Mouse (Mus musculus): ENCODE data around the gene Rpl19. TPM values are rescaled to one million over a fixed set of nuclear protein-coding genes. Genes with fewer than 3 reads are reported as not detected.

Gene Rpl19
- 1,000 to 10,000 TPM; 1,296 to 1,506 TPM for polyA plus RNA-seq (2017; shearing (Covaris generic))

DNA sequence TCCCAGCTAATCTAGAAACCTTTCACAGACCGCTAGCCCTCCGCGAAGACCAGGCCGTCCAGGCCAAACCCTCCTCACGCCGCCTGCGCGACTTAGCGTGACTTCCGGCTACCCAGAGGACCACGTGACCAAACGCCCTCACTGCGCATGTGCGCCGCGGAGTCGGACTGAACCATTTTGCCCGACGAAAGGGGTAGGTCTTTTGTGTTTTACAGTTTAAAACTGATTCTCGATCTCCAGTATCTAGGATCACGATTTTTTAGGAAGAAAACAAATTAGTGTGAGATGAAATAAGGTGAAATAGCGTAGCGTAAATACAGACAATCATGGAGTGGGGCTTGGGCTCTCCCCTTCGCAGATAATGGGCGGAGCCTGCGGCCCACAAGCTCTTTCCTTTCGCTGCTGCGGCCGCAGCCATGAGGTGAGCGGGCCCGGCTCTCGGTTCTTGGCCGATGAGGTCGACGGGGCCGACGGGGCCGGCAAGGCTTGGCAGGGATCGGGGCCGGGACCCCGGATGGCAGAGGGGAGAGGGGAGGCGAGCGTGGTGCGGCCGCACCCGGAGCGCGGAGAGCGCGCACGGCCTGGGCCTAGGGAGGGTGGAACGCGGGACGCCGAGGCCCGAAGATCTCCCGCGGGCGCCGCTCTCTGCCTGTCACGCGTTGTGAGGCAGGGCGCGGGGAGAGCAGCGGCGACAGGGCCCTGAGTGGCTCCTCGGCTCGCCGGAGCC is at the start of gene Rpl19:
Gene Rpl19, plus strand, starts transcription at position 141 of the 727 bp plus-strand sequence.

DNA sequence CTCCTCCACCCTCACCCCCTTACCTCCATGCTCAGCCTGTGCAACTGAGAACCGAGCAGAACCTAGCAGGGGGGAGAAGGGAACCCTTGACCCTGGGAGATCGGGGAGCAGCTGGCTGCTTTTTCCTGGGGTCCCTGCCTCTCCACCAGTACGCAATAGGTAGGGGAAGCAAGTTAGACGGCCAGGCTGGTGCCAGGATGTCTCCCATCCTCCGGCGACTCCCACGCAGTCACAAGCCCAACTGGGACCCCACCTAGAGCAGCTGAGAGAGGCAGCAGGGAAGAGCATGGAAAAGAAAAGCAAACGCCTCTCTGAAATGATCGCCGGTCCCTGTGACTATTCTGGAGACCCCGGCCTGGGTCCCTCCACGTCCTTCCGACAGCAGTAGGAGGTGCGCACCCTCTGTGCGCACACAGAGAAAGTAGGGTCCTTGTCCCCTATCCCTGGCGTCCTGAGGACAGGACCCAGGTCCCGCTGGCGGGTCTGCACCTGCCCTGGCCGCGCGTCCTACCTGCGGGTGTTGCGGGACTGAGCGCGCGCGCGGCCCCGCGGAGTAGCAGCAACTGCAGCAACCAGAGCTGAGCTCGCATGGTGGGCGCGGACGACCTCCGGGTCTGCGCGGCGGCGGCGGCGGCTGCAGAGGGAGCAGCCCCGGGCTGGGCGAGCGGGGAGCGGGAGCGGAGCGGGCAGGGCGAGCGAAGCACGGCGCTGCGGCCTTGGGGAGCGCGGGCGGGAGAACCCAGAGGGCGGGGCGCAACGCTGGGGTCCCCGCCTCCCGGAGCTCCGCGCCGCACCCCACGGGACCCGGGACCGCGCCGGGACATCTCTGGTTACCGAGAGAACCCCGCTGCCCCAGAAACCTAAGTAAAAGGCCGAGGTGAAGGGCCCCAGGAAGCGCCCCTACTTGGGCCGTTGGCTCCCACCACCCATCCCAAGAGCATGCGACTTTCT is 40.5 kb upstream of the Rpl19 start, which contains the start of gene Plxdc1:
Gene Plxdc1, minus strand, starts transcription at position 718 of the 951 bp plus-strand sequence.

DNA sequence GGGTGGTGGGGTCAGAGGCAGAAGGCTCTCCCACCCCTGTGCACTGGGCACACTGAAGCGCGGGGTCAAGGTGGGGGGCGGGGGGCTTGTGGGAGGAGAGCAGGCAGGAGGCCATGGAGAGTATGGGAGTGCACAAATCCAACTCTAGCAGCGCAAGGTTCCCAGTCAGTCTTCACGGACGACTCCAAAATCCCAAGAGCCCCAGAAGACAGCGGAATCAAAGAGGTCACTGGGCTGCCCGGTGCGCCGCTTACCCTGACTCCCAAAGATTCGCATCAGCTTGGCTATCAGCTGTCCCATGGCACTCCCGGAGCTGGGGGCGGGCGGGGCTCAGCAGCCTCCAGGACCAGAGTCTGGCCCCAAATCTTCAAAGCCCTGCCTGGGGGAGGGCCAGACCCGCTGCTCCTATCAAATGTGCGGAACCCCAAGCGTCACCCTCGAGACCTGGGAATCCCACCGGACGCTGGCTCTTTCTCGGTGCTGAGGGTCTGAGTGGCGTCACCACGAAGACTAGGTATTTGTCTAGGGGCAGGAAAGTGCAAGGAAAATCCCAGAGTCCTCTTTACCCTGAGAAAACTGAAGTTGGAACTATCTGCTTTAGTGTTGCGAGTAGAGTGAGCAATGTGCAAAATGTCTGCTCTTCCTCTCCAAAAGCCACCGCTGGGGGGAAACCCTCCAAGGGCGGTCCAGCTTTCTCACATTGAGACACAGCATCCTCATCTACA is 30.8 kb upstream of the Rpl19 start, which contains the start of gene Arl5c:
Gene Arl5c, minus strand, starts transcription at position 618 of the 725 bp plus-strand sequence.

DNA sequence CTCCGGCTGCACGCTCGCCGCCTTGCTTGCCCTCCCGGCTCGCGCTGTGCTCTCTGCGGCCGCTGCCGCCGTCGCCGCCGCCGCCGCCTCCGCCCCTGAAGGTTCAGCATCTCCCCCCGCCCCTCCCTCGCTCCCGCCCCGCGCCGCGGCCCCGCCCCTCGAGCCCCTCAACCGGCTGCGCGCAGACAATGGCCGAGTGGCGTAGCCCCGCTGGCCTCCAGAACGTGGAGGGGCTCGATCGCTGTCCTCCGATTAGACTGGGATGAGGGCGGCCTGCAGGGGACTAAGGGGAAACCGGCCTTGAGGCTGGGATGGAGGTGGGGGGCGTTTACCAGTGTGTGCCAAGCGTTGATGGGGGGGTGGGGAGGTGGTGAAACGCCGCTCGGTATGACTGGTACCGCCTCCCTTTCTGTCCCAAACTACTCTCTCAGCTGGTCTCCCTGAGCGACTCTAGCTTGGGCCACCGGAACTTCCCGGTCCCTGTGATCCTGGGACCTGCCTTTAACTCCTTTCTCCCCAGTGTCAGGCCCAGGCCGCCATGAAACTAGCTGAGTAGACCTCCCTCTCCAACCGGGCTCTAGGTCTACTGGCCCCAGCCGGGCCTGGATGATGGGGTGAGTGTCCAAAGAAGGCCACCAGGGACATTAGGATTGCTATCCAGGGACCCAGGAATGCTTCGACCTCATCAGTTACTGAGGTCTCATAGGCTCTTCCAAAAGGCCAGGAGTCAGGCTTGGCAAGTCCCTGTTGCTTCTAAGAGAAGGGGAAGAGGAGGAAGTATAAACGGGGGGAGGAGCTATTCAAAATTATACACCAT is 3.7 kb upstream of the Rpl19 start, which contains the start of gene Cacnb1:
Gene Cacnb1, minus strand, starts transcription at position 480 of the 817 bp plus-strand sequence.

DNA sequence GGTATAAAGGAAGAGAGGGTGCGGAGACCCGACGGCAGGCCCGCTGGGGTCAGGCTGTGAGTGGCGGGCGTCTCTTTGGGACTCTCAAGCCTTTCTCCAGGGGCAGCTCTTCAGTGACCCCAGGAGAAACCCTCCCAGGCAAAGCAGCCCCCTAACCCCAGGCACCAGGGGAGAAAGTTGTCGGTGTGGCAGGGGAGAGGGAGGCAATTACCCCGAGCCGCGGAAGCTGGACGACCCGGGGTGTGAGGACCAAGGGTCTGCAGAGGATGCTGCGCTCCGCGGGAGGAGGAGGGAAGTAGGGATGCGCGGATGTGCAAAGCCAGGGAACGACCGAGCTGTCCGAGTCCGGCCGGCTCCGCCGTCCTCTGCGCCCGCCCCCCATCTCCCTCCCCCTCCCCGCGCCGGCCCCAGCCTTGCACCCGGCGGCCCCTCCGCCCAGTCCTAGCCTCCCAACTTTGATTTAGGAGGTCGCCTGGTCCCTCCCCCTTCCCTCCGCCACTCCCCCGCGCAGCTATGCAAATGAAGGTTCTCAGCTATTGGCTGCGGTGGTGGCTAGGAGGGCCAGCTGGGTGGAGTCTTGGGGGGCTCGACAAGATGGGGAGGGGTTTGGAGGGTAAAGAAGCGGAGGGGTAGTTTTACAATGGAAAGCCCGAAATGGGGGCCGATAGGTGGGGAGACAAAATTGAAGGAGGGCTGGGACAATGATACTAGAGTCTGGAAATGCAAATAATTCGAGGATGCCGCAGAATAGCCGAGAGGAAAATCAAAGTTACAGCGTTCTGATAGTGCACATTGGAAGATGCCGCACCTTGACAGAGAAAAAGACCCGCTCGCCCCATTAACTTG is 26.7 kb downstream of the Rpl19 start, which contains the start of gene Stac2:
Gene Stac2, minus strand, starts transcription at position 474 of the 846 bp plus-strand sequence.

Other genes with a start within 250 kb of the Rpl19 start
- 100 to 1,000 TPM; 323 to 371 TPM for gene Rpl23, start 244.3 kb upstream of the Rpl19 start, polyA plus RNA-seq (2017; shearing (Covaris generic))
- 100 to 1,000 TPM; 175 to 203 TPM for gene Lasp1, start 227.7 kb upstream of the Rpl19 start, polyA plus RNA-seq (2017; shearing (Covaris generic))
- gene B230217C12Rik, start 185.9 kb upstream of the Rpl19 start, polyA plus RNA-seq (2017; shearing (Covaris generic)), result 1 to 10 TPM in 1 of 2 experiments, under 1 TPM in 1; 0.91 to 1.3 TPM
- gene Fbxo47, start 142.6 kb upstream of the Rpl19 start, polyA plus RNA-seq (2017; shearing (Covaris generic)), result 1 to 10 TPM in 1 of 2 experiments, under 1 TPM in 1; 0.76 to 1.6 TPM
- 1 to 10 TPM; 2.5 to 2.8 TPM for gene Plxdc1, start 40.3 kb upstream of the Rpl19 start, polyA plus RNA-seq (2017; shearing (Covaris generic))
- 10 to 100 TPM; 61.8 to 75.6 TPM for gene Arl5c, start 30.5 kb upstream of the Rpl19 start, polyA plus RNA-seq (2017; shearing (Covaris generic))
- 10 to 100 TPM; 14.4 to 17.8 TPM for gene Cacnb1, start 3.7 kb upstream of the Rpl19 start, polyA plus RNA-seq (2017; shearing (Covaris generic))
- under 1 TPM in 1 of 2 experiments, not detected in 1; 0.48 TPM for gene Stac2, start 26.8 kb downstream of the Rpl19 start, polyA plus RNA-seq (2017; shearing (Covaris generic))
- 10 to 100 TPM; 26.0 to 32.3 TPM for gene Fbxl20, start 123.7 kb downstream of the Rpl19 start, polyA plus RNA-seq (2017; shearing (Covaris generic))
- 10 to 100 TPM; 35.7 to 41.7 TPM for gene Med1, start 166.6 kb downstream of the Rpl19 start, polyA plus RNA-seq (2017; shearing (Covaris generic))
- 10 to 100 TPM; 17.4 to 22.9 TPM for gene Cdk12, start 176.3 kb downstream of the Rpl19 start, polyA plus RNA-seq (2017; shearing (Covaris generic))